Mouse (Mus musculus) cerebellum, adult 9-10 months (tissue): Measurements from ENCODE around the gene Tmem222.

Source experiments
- DNase-seq: peaks from one replicate; pipeline ENCODE4 v3.0.0; 2022

Tmem222 gene

GRCm38 (mm10) chr4:133282656-133283055, 5.1 kb upstream of the Tmem222 start:
- no peak for DNase-seq

- DNase-seq = no peak
Observed at GRCm38 (mm10) chr4:133281951-133282481, 4.4 kb upstream of the Tmem222 start.

- DNase-seq = no peak
Observed at GRCm38 (mm10) chr4:133281513-133281912, 3.9 kb upstream of the Tmem222 start.

GRCm38 (mm10) chr4:133278482-133278881, 890 bp upstream of the Tmem222 start:
- no peak for DNase-seq

GRCm38 (mm10) chr4:133278067-133278466, 475 bp upstream of the Tmem222 start:
- no peak for DNase-seq

- no peak for DNase-seq
Observed at GRCm38 (mm10) chr4:133270929-133271328, 6.7 kb downstream of the Tmem222 start.

- no peak for DNase-seq
Observed at GRCm38 (mm10) chr4:133269596-133269995, 8.0 kb downstream of the Tmem222 start.

GRCm38 (mm10) chr4:133268931-133269330, 8.7 kb downstream of the Tmem222 start:
- no peak for DNase-seq

GRCm38 (mm10) chr4:133266248-133266880, 11.2 kb downstream of the Tmem222 start:
- no peak for DNase-seq

- DNase-seq = no peak
Observed at GRCm38 (mm10) chr4:133265759-133266158, 11.8 kb downstream of the Tmem222 start.

- no peak for DNase-seq
Observed at GRCm38 (mm10) chr4:133265297-133265696, 12.3 kb downstream of the Tmem222 start.

- DNase-seq = no peak
Observed at GRCm38 (mm10) chr4:133264559-133264958, 13.0 kb downstream of the Tmem222 start.

GRCm38 (mm10) chr4:133263756-133264155, 13.8 kb downstream of the Tmem222 start:
- no peak for DNase-seq

- DNase-seq = no peak
Observed at GRCm38 (mm10) chr4:133262882-133263281, 14.7 kb downstream of the Tmem222 start, which contains the start of gene Sytl1. TSS of gene Sytl1 (minus strand) at chr4:133263113.

GRCm38 (mm10) chr4:133262375-133262765, 15.2 kb downstream of the Tmem222 start:
- no peak for DNase-seq

GRCm38 (mm10) chr4:133261641-133262374, 15.8 kb downstream of the Tmem222 start:
- DNase-seq = no peak

- DNase-seq = no peak
Observed at GRCm38 (mm10) chr4:133257798-133258408, 19.7 kb downstream of the Tmem222 start.

- no peak for DNase-seq
Observed at GRCm38 (mm10) chr4:133257230-133257629, 20.4 kb downstream of the Tmem222 start.

- no peak for DNase-seq
Observed at GRCm38 (mm10) chr4:133256820-133257219, 20.8 kb downstream of the Tmem222 start.

GRCm38 (mm10) chr4:133255392-133255791, 22.2 kb downstream of the Tmem222 start:
- DNase-seq = no peak

- no peak for DNase-seq
Observed at GRCm38 (mm10) chr4:133253412-133253811, 24.2 kb downstream of the Tmem222 start.

- no peak for DNase-seq
Observed at GRCm38 (mm10) chr4:133252089-133252488, 25.5 kb downstream of the Tmem222 start.

- DNase-seq = no peak
Observed at GRCm38 (mm10) chr4:133251214-133251613, 26.4 kb downstream of the Tmem222 start.

GRCm38 (mm10) chr4:133250609-133251008, 27.0 kb downstream of the Tmem222 start:
- DNase-seq = peak; percentile 88
